Mouse (Mus musculus): ENCODE measurements around the gene Rad51b. TPM values are rescaled to one million over a fixed set of nuclear protein-coding genes. Genes with fewer than 3 reads are reported as not detected.

The Rad51b gene
- 4.9 and 6.3 TPM in 2 replicates for polyA plus RNA-seq (2014; fragmentation: Nextera tagmentation; extraction: Ambion mirVana)

DNA sequence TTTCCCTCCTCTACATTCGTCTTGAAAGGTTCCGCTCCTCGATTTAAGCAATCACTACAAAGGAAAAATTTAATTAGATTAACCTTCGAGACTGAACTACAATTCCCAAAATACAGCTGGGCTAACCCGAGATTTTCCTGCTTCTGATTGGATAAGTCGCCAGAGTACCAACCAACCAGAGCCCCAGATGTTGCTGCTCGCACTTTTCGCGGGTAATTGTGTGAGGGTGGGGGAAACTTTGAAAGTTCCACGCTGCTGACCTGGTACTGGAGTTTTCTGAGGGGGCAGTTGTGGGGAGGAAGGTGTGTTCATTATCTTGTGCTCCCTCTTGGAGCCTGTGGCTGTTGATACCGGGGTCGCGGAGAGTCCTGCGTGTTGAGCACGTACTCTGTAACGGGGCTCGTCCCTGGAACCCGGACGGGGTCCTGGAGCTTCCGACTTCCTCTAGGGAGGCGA lies at the start of gene Rad51b:
Rad51b (plus strand) TSS at position 162 of the 456 bp plus-strand sequence.
- 0% methylated on average over 21 of the region's 21 CpGs for WGBS
- H3K27ac ChIP-seq (replicated peaks; ENCODE audit: low read depth, low read length): no peak within 1 kb of the TSS
- peak; percentile 80 for ATAC-seq (replicated peaks; ENCODE audit: insufficient number of reproducible peaks, low FRiP score, low TSS enrichment, low read depth)

DNA sequence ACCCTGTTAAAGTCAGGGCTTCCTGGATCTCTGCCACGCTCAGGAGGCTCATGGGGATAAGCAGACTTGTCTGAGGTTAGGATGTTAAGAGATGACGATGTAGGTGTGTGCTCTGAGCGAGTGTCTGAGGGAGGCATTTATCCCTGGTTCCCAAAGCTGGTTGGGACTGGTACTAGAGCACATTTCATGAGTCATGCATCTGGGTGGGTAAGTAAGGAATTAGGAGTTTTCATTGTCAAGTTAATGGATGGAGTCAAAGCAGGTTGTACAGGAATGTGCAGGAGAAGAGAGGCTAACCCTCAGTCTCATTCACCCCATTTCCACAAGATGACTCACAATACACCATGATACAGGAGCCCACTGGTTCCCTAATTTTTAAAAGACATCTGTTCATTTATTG lies 49.0 kb upstream of the Rad51b start:
- H3K36me3 ChIP-seq (replicated peaks; ENCODE audit: control insufficient read depth, insufficient read depth, low read depth, low read length): peaks cover 4% of the 10 kb centered on the region
- DNase-seq (ENCODE audit: low spot score): no peak
- WGBS: 78% methylated on average over 3 of the region's 3 CpGs

More for the DNA sequence above, at the start of gene Rad51b:
- peak within 1 kb of the TSS; percentile 60 for H3K4me2 ChIP-seq (ENCODE audit: low read depth, low read length)
- no peaks in the 10 kb centered on the region for H3K36me3 ChIP-seq (replicated peaks; ENCODE audit: control insufficient read depth, insufficient read depth, low read depth, low read length)
- no peaks in the 10 kb centered on the region for H3K9me3 ChIP-seq (replicated peaks; ENCODE audit: control insufficient read depth, low read length)
- H3K9ac ChIP-seq (replicated peaks; ENCODE audit: low read length): peak within 1 kb of the TSS; percentile 61
- no peaks in the 10 kb centered on the region for H3K27me3 ChIP-seq (ENCODE audit: control insufficient read depth, insufficient read depth, low read length)
- peak; percentile 95 for DNase-seq (ENCODE audit: low spot score)
- H3K4me3 ChIP-seq (ENCODE audit: low read depth, low read length): peak within 1 kb of the TSS; percentile 55
- H3K4me1 ChIP-seq (ENCODE audit: control insufficient read depth, insufficient read depth, low read length): no peaks in the 10 kb centered on the region

DNA sequence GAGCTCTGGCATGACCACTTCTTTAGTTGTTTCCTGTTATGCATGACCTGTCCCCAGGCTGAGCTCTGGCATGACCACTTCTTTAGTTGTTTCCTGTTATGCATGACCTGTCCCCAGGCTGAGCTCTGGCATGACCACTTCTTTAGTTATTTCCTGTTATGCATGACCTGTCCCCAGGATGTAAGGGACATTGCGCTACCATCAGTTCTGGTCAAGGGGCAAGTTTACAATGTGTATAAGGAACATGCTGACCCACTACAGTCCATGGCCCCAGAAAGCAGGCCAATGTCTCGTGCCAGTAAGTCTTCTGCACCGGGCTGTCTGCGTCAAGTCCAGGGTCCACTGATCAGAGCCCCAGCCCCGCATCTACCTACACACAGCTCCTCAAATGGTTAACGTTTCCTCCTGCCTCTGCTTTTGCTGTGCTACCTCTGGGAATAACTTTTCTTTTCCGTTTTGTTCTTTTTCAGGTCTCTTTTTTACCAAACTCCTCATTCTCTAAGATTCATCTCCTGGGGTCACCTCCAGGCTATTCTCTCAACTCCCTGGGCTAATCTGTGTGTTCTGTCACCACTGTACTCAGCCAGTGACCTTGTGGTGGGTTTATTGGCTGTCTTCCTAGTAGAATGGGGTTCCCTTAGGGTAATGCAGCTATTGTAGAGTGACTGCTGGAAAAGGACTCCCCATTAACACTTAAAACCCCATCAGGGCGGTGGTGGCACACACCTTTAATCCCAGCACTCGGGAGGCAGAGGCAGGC lies 43.6 kb upstream of the Rad51b start:
- DNase-seq (ENCODE audit: low spot score) (no peak), ATAC-seq (replicated peaks; ENCODE audit: insufficient number of reproducible peaks, low FRiP score, low TSS enrichment, low read depth) (no peak)
- Histone ChIP-seq H3K27me3 (ENCODE audit: control insufficient read depth, insufficient read depth, low read length) (no peaks in the 10 kb centered on the region), H3K9me3 (replicated peaks; ENCODE audit: control insufficient read depth, low read length) (no peaks in the 10 kb centered on the region), H3K9ac (replicated peaks; ENCODE audit: low read length) (no peak overlapping the region), H3K4me3 (ENCODE audit: low read depth, low read length) (no peak overlapping the region), H3K4me2 (ENCODE audit: low read depth, low read length) (no peak overlapping the region), H3K27ac (replicated peaks; ENCODE audit: low read depth, low read length) (no peak overlapping the region), H3K36me3 (replicated peaks; ENCODE audit: control insufficient read depth, insufficient read depth, low read depth, low read length) (no peaks in the 10 kb centered on the region; the same call in none of the 2 replicates), H3K4me1 (ENCODE audit: control insufficient read depth, insufficient read depth, low read length) (no peaks in the 10 kb centered on the region)
- WGBS: 91% methylated on average over 9 of the region's 9 CpGs

More for the DNA sequence above, 49.0 kb upstream of the Rad51b start:
- Histone ChIP-seq H3K27ac (replicated peaks; ENCODE audit: low read depth, low read length) (no peak overlapping the region), H3K9ac (replicated peaks; ENCODE audit: low read length) (no peak overlapping the region), H3K27me3 (ENCODE audit: control insufficient read depth, insufficient read depth, low read length) (no peaks in the 10 kb centered on the region), H3K4me1 (ENCODE audit: control insufficient read depth, insufficient read depth, low read length) (no peaks in the 10 kb centered on the region), H3K4me3 (ENCODE audit: low read depth, low read length) (no peak overlapping the region), H3K9me3 (replicated peaks; ENCODE audit: control insufficient read depth, low read length) (no peaks in the 10 kb centered on the region), H3K4me2 (ENCODE audit: low read depth, low read length) (no peak overlapping the region)
- ATAC-seq (replicated peaks; ENCODE audit: insufficient number of reproducible peaks, low FRiP score, low TSS enrichment, low read depth): no peak

DNA sequence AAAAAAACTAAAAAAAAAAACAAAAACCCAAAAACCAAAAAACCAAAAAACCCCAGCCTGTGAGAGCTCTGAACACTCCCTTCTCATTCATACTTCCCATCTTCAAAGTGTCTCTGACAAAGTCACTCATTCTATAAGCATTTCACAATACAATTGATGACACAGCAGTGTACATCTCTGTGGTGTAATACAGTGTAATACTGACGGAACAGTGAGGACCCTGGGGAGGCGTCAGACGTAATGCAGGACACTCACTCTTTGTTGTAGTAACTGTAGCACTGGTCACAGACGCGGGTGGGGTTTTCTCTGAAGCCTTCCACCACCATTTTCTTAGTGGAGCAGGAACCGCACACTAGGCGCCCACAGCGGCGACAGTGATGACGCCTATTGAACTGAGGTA lies 42.1 kb upstream of the Rad51b start:
- H3K36me3 ChIP-seq (replicated peaks; ENCODE audit: control insufficient read depth, insufficient read depth, low read depth, low read length): no peaks in the 10 kb centered on the region; the same call in none of the 2 replicates
- H3K4me2 ChIP-seq (ENCODE audit: low read depth, low read length): no peak overlapping the region
- H3K4me1 ChIP-seq (ENCODE audit: control insufficient read depth, insufficient read depth, low read length): no peaks in the 10 kb centered on the region
- no peak overlapping the region for H3K27ac ChIP-seq (replicated peaks; ENCODE audit: low read depth, low read length)
- ATAC-seq (replicated peaks; ENCODE audit: insufficient number of reproducible peaks, low FRiP score, low TSS enrichment, low read depth) (no peak), DNase-seq (ENCODE audit: low spot score) (no peak)
- 96% methylated on average over 10 of the region's 10 CpGs for WGBS
- H3K27me3 ChIP-seq (ENCODE audit: control insufficient read depth, insufficient read depth, low read length): no peaks in the 10 kb centered on the region
- H3K9ac ChIP-seq (replicated peaks; ENCODE audit: low read length): no peak overlapping the region
- no peaks in the 10 kb centered on the region for H3K9me3 ChIP-seq (replicated peaks; ENCODE audit: control insufficient read depth, low read length)
- no peak overlapping the region for H3K4me3 ChIP-seq (ENCODE audit: low read depth, low read length)

DNA sequence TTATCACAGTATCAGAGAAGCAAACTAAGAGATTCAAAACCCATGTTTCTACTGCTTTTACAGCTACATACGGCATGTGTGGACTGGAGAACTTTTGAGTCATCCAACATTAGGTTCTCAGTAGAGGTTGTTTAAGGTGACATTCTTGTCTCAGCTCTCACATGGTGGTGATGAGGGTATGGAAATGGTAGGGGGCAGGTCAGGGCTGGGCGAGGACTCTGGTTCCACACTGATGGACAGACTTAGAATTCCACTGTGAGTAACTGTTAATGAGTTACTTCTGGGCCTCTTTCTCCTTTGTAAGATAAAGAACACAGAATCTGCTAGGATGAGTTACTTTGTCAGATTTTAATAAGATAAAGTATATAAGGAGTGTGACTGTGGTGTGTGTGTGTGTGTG lies 36.9 kb upstream of the Rad51b start:
- DNase-seq (ENCODE audit: low spot score): no peak
- Histone ChIP-seq H3K9me3 (replicated peaks; ENCODE audit: control insufficient read depth, low read length) (no peaks in the 10 kb centered on the region), H3K4me2 (ENCODE audit: low read depth, low read length) (no peak overlapping the region), H3K36me3 (replicated peaks; ENCODE audit: control insufficient read depth, insufficient read depth, low read depth, low read length) (peaks cover 4% of the 10 kb centered on the region), H3K27me3 (ENCODE audit: control insufficient read depth, insufficient read depth, low read length) (no peaks in the 10 kb centered on the region), H3K4me1 (ENCODE audit: control insufficient read depth, insufficient read depth, low read length) (no peaks in the 10 kb centered on the region), H3K9ac (replicated peaks; ENCODE audit: low read length) (no peak overlapping the region), H3K27ac (replicated peaks; ENCODE audit: low read depth, low read length) (no peak overlapping the region), H3K4me3 (ENCODE audit: low read depth, low read length) (no peak overlapping the region)
- no peak for ATAC-seq (replicated peaks; ENCODE audit: insufficient number of reproducible peaks, low FRiP score, low TSS enrichment, low read depth)
- WGBS: 93% methylated on average over 2 of the region's 2 CpGs

DNA sequence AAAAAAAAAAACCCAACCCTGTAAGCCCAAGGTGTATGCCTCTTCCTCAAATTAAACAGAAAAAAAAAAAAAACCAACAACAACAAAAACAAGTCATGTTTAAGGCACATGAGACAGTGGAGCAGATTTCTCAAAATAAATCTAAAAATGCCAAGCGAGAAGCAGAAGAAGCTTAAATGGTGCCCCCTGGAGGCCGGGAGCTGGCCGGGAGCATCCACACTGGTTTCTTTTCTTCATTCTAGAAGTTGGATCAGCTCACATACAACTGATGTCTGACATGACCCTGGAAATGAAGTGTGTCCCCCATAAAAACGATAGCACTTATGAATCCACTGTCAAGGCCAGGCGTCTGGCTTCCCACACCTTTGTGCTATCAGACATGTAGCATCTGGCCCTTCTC lies 36.0 kb upstream of the Rad51b start:
- Histone ChIP-seq H3K9me3 (replicated peaks; ENCODE audit: control insufficient read depth, low read length) (no peaks in the 10 kb centered on the region), H3K27ac (replicated peaks; ENCODE audit: low read depth, low read length) (no peak overlapping the region), H3K36me3 (replicated peaks; ENCODE audit: control insufficient read depth, insufficient read depth, low read depth, low read length) (peaks cover 4% of the 10 kb centered on the region; the same call in 1 of the 2 replicates), H3K4me3 (ENCODE audit: low read depth, low read length) (no peak overlapping the region), H3K9ac (replicated peaks; ENCODE audit: low read length) (no peak overlapping the region), H3K4me2 (ENCODE audit: low read depth, low read length) (no peak overlapping the region), H3K4me1 (ENCODE audit: control insufficient read depth, insufficient read depth, low read length) (no peaks in the 10 kb centered on the region), H3K27me3 (ENCODE audit: control insufficient read depth, insufficient read depth, low read length) (no peaks in the 10 kb centered on the region)
- ATAC-seq (replicated peaks; ENCODE audit: insufficient number of reproducible peaks, low FRiP score, low TSS enrichment, low read depth) (no peak), DNase-seq (ENCODE audit: low spot score) (peak; percentile 54)
- 52% methylated on average over 5 of the region's 5 CpGs for WGBS

DNA sequence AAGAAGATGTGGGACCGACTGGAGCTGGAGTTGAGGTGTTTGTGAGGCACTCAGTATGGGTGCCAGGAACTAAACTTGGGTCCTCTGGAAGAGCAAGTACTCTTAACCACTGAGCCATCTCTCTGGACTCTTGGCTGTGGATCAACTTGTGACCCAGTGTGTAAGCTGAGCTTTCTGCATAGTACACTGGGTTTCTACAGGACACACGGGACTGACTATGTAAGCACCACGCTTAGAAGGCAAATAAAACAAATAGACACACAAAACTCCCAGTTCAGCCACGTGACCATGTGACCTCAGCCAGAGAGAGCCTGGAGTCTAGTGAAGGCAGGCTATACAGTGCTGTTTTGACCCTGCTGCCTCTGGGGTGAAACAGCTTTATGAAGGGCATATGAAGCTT lies 24.5 kb upstream of the Rad51b start:
- H3K4me1 ChIP-seq (ENCODE audit: control insufficient read depth, insufficient read depth, low read length): no peaks in the 10 kb centered on the region
- ATAC-seq (replicated peaks; ENCODE audit: insufficient number of reproducible peaks, low FRiP score, low TSS enrichment, low read depth) (no peak), DNase-seq (ENCODE audit: low spot score) (no peak)
- no peaks in the 10 kb centered on the region for H3K27me3 ChIP-seq (ENCODE audit: control insufficient read depth, insufficient read depth, low read length)
- H3K9me3 ChIP-seq (replicated peaks; ENCODE audit: control insufficient read depth, low read length): no peaks in the 10 kb centered on the region
- no peak overlapping the region for H3K4me3 ChIP-seq (ENCODE audit: low read depth, low read length)
- H3K27ac ChIP-seq (replicated peaks; ENCODE audit: low read depth, low read length): no peak overlapping the region
- H3K9ac ChIP-seq (replicated peaks; ENCODE audit: low read length): no peak overlapping the region
- no peak overlapping the region for H3K4me2 ChIP-seq (ENCODE audit: low read depth, low read length)
- H3K36me3 ChIP-seq (replicated peaks; ENCODE audit: control insufficient read depth, insufficient read depth, low read depth, low read length): peaks cover 2% of the 10 kb centered on the region
- WGBS: 87% methylated on average over 4 of the region's 4 CpGs

DNA sequence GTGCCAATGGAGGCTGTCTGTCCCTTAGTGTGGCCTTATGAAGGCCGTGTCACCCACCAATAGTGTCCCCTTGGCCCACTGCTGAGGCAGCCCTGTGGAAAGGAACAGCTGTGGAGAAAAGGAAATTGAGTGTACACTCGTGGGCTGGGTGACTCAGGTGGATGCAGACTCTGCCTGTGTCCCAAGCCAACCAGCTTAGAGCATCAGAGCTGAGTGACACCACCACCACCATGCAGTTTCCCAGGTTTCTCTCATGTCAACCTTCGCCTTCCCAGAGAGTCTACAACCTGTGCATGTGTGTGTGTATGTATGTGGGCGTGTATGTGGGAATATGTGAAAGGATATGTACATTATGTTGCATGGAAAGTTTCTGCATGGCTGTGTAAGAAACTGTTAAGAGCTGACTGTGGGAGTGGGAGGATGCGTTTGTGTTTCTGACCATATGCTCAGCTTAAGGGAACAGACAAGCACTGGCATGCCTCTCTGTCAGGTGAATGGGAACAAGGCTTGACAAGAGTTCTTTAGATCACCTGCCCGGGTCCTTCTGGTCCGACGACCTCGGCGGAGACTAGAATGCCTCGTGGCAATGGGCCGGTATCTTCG lies 17.5 kb upstream of the Rad51b start:
- Histone ChIP-seq H3K4me1 (ENCODE audit: control insufficient read depth, insufficient read depth, low read length) (no peaks in the 10 kb centered on the region), H3K27ac (replicated peaks; ENCODE audit: low read depth, low read length) (no peak overlapping the region), H3K27me3 (ENCODE audit: control insufficient read depth, insufficient read depth, low read length) (no peaks in the 10 kb centered on the region), H3K36me3 (replicated peaks; ENCODE audit: control insufficient read depth, insufficient read depth, low read depth, low read length) (peaks cover 6% of the 10 kb centered on the region), H3K9ac (replicated peaks; ENCODE audit: low read length) (no peak overlapping the region), H3K4me2 (ENCODE audit: low read depth, low read length) (no peak overlapping the region), H3K4me3 (ENCODE audit: low read depth, low read length) (no peak overlapping the region), H3K9me3 (replicated peaks; ENCODE audit: control insufficient read depth, low read length) (no peaks in the 10 kb centered on the region)
- ATAC-seq (replicated peaks; ENCODE audit: insufficient number of reproducible peaks, low FRiP score, low TSS enrichment, low read depth) (no peak), DNase-seq (ENCODE audit: low spot score) (no peak)
- WGBS: 91% methylated on average over 13 of the region's 13 CpGs

Measured in embryonic facial prominence, embryonic 11.5 days (tissue).